Mouse (Mus musculus) ovary, adult 2 months (tissue): ENCODE data around the gene Vmn1r4. TPM values are rescaled to one million over a fixed set of nuclear protein-coding genes. Genes with fewer than 3 reads are reported as not detected.

Experiments
- polyA plus RNA-seq: library from polyadenylated mRNA; depleted of rRNA; stranded (reverse); fragments of >200 nt; gene quantifications from 2 replicates; pipeline ENCODE4 v1.2.3, GENCODE M21; 2012; rRNA removed

Gene Vmn1r4
- not detected in 2 replicates for polyA plus RNA-seq

DNA sequence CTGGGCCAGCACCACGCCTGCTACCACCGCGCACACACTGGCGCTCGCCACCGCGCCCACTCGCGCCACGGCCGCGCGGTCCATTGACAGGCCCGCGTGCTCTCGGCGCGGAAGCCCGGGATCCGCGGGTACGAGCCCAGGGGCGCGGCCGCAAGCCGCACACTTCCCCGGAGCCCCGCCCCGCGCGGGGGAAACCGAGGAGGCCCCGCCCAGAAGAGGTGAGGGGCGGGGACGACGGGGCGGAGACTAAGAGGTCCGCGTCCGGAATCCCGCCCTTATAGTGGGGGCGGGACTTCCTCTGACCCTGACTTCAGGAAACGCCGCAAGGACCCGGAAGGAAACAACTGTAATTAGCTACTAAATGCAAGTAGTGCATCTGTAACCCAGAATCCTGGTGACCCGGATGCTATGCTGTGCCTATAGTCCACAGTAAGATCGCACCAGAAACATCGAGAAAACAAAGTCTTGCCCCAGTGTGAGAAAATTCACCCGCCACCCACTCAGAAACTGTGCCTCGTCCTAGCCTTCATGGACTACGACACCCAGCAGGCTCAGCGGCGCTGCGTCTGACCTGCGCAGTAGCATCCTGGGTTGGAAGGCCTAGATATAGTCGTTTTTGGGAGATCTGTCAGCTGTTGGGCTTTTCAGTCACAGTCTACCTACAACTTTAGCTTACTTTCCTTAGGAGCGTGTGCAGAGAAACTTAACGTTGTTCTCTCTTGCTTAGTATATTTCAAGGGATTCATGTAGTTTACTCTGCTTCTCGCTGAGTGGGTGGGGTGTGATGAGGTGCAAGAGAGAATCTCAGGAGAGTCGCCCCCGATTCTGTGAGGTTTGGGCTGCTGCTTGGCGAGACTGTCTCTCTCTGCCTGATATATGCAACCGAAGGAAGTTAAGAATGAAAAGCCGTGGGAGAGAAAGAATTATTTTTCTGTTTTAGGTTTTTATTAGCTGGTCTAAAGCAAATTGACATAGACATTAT lies at the start of gene Vmn1r4, which contains the start of gene Nt5c3:
TSS of gene Vmn1r4 (plus strand) at position 290 of the 982 bp plus-strand sequence.
TSS of gene Nt5c3 (minus strand) at position 207 of the 982 bp plus-strand sequence.

GRCm38 (mm10) chr6:56969973-56970372 lies 46.2 kb downstream of the Vmn1r4 start, which contains the start of gene Vmn1r5:
Gene Vmn1r5 (plus strand): TSS chr6:56970273.

DNA sequence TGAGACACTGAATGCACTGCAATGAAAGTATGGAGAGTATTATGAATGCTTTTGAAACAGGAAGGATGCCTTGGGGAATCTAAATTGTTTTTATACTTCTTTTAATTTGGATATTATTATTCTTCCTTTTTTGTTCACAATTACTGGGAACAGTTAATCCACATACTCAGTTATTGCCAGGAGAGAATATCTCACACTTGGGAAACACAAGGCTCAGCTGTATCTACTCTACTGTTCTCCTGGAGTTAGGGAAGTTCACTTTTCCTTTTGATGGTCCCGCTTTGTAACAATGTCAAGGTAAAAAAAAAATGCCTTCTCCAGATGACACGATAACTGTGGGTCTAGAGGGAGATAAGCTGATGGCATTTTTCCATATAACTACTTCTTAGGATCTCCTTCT lies 73.1 kb downstream of the Vmn1r4 start, which contains the start of gene Vmn1r6:
TSS of gene Vmn1r6 (plus strand) at position 301 of the 400 bp plus-strand sequence.

Other genes starting within 250 kb of the Vmn1r4 start
- gene Lsm5, start 219.3 kb upstream of the Vmn1r4 start, polyA plus RNA-seq, result 0.59 and 0.96 TPM in 2 replicates
- 7.6 and 9.6 TPM in 2 replicates for gene Avl9, start 209.1 kb upstream of the Vmn1r4 start, polyA plus RNA-seq
- 10.5 and 11.0 TPM in 2 replicates for gene Kbtbd2, start 126.2 kb upstream of the Vmn1r4 start, polyA plus RNA-seq
- gene Fkbp9, start 92.0 kb upstream of the Vmn1r4 start, polyA plus RNA-seq, result 75.3 and 78.0 TPM in 2 replicates
- gene Nt5c3, start 83 bp upstream of the Vmn1r4 start, polyA plus RNA-seq, result 6.0 and 19.5 TPM in 2 replicates
- not detected in 2 replicates for gene Vmn1r5, start 46.3 kb downstream of the Vmn1r4 start, polyA plus RNA-seq
- gene Vmn1r6, start 73.2 kb downstream of the Vmn1r4 start, polyA plus RNA-seq, result not detected in 2 replicates
- gene Vmn1r7, start 101.3 kb downstream of the Vmn1r4 start, polyA plus RNA-seq, result not detected in 2 replicates
- not detected in 2 replicates for gene Vmn1r8, start 108.3 kb downstream of the Vmn1r4 start, polyA plus RNA-seq
- not detected in 2 replicates for gene Vmn1r9, start 142.8 kb downstream of the Vmn1r4 start, polyA plus RNA-seq
- gene Vmn1r10, start 185.4 kb downstream of the Vmn1r4 start, polyA plus RNA-seq, result not detected in 2 replicates
- gene Vmn1r11, start 209.4 kb downstream of the Vmn1r4 start, polyA plus RNA-seq, result not detected in 2 replicates
- gene Vmn1r12, start 232.9 kb downstream of the Vmn1r4 start, polyA plus RNA-seq, result not detected in 2 replicates